In the genomic region with DNA sequence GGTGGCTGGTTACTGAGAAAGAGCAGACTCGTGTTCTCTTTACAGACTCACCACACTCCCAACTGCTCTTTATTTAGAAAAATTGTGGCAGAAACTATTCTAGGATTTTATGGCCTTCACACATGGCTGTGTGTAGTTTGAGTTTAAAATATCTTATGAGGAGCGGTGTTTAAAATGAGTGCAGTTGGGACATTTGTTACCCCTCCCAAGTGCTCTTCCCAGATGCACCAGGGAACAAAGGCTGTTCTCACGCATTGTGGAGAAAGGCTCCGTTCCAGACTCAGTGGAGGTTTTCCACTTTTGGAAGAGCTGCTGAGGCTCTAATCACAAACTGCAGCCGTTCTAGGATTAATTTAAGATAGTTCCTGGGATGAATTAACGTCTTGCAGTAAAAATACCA, we compare ENCODE assay signal across 18 mouse cellular contexts. TPM values are rescaled to one million over a fixed set of nuclear protein-coding genes. Genes with fewer than 3 reads are reported as not detected.
DNase-seq lines count a peak whose midpoint lies in the region; ATAC-seq and TF ChIP-seq lines count a peak whose summit lies in the region.
"Had no signal": no experiment of that assay in that cellular context is flagged by ENCODE, and none has a peak within 500 bp of the region (broad histone marks: within the 10 kb centered on the region; RNA-seq: fewer than 3 reads in every experiment).

No protein-coding gene starts in this region.

- intact Hi-C loops in heart, adult 2 months (cut with DNase I): loop anchor here (5.0 to 10.0 kb wide), 3 partner anchors 35 to 267 kb away; partner anchors contain the start of genes Kcns1, Matn4 and Rbpjl
- intact Hi-C loops in left cerebral cortex, adult 2 months (cut with DNase I): loop anchor here (2.0 kb wide), 2 partner anchors 33 to 269 kb away; partner anchors contain the start of gene Kcns1
- intact Hi-C loops in left cerebral cortex, postnatal 10 days (cut with DNase I): loop anchor here (5.0 kb wide), 2 partner anchors 35 to 270 kb away; partner anchors contain the start of genes Kcns1 and Matn4

- no peak for ATAC-seq in embryonic facial prominence, embryonic 15.5 days (ENCODE audit: insufficient number of reproducible peaks, low FRiP score, low TSS enrichment, low read depth)
- ATAC-seq in limb, embryonic 15.5 days (ENCODE audit: insufficient number of reproducible peaks, low FRiP score, low TSS enrichment, low read depth): peak; percentile 35; the same call in 1 of the 2 replicates
- ATAC-seq: activated CD4-positive, CD25-positive, alpha-beta regulatory T cell, adult 4 months had no signal

- no peak for TF ChIP-seq POLR2A in heart, adult 2 months (IDR thresholded peaks at IDR 0.05; ENCODE audit: insufficient read depth, low read depth, low read length)
- no peak for TF ChIP-seq POLR2A in cerebellum, adult 2 months (IDR thresholded peaks at IDR 0.05; ENCODE audit: borderline replicate concordance, insufficient read depth, low read length)

- no peaks in the 10 kb centered on the region for H3K36me3 ChIP-seq in heart, embryonic 10.5 days
- no peaks in the 10 kb centered on the region for H3K36me3 ChIP-seq in heart, adult 2 months (ENCODE audit: control insufficient read depth, insufficient read depth, low read length)
- H3K36me3 ChIP-seq in embryonic facial prominence, embryonic 15.5 days: no peaks in the 10 kb centered on the region
- no peaks in the 10 kb centered on the region for H3K36me3 ChIP-seq in limb, embryonic 15.5 days

- no peaks in the 10 kb centered on the region for H3K79me2 ChIP-seq in heart, adult 2 months (replicated peaks; ENCODE audit: control insufficient read depth, insufficient read depth, low read length)

- H3K4me1 ChIP-seq in heart, embryonic 10.5 days: peaks cover 59% of the 10 kb centered on the region
- peaks cover 2% of the 10 kb centered on the region for H3K4me1 ChIP-seq in heart, adult 2 months (ENCODE audit: control insufficient read depth, insufficient read depth, low read length)
- peaks cover 35% of the 10 kb centered on the region for H3K4me1 ChIP-seq in embryonic facial prominence, embryonic 15.5 days
- H3K4me1 ChIP-seq in limb, embryonic 15.5 days: peaks cover 47% of the 10 kb centered on the region
- peaks cover 10% of the 10 kb centered on the region for H3K4me1 ChIP-seq in cerebellum, adult 2 months (ENCODE audit: control insufficient read depth, insufficient read depth, low read length)

- TF ChIP-seq EP300 in heart, adult 2 months (IDR thresholded peaks at IDR 0.05; ENCODE audit: insufficient read depth, low read depth, low read length): no peak

- H3K9ac ChIP-seq in heart, adult 2 months (ENCODE audit: low read depth, low read length): no peak overlapping the region
- H3K9ac ChIP-seq in embryonic facial prominence, embryonic 15.5 days: no peak overlapping the region
- H3K9ac ChIP-seq in limb, embryonic 15.5 days: no peak overlapping the region

- no peaks in the 10 kb centered on the region for H3K9me3 ChIP-seq in heart, embryonic 10.5 days
- H3K9me3 ChIP-seq in embryonic facial prominence, embryonic 15.5 days (replicated peaks): no peaks in the 10 kb centered on the region
- H3K9me3 ChIP-seq in limb, embryonic 15.5 days: no peaks in the 10 kb centered on the region

- no peak overlapping the region for H3K4me3 ChIP-seq in heart, embryonic 10.5 days
- H3K4me3 ChIP-seq in heart, adult 2 months: no peak overlapping the region
- no peak overlapping the region for H3K4me3 ChIP-seq in left cerebral cortex, adult 2 months
- H3K4me3 ChIP-seq in embryonic facial prominence, embryonic 15.5 days (replicated peaks): no peak overlapping the region
- no peak overlapping the region for H3K4me3 ChIP-seq in limb, embryonic 15.5 days
- no peak overlapping the region for H3K4me3 ChIP-seq in cerebellum, adult 2 months (replicated peaks; ENCODE audit: insufficient read depth, low read depth, low read length)

- peak overlapping the region; percentile 37 for H3K27ac ChIP-seq in heart, embryonic 10.5 days
- H3K27ac ChIP-seq in heart, adult 2 months: no peak overlapping the region
- peak overlapping the region; percentile 70 for H3K27ac ChIP-seq in left cerebral cortex, adult 2 months
- H3K27ac ChIP-seq in embryonic facial prominence, embryonic 15.5 days (replicated peaks): peak overlapping the region; percentile 52
- peak overlapping the region; percentile 87 for H3K27ac ChIP-seq in limb, embryonic 15.5 days
- no peak overlapping the region for H3K27ac ChIP-seq in cerebellum, adult 2 months (ENCODE audit: insufficient read depth, low read length)

- TF ChIP-seq CTCF in heart, adult 2 months (IDR thresholded peaks at IDR 0.05): no peak
- TF ChIP-seq CTCF in left cerebral cortex, adult 2 months (IDR thresholded peaks at IDR 0.05): no peak
- TF ChIP-seq CTCF in cerebellum, adult 2 months (IDR thresholded peaks at IDR 0.05; ENCODE audit: borderline replicate concordance, insufficient read depth, low read depth, low read length): no peak

- WGBS in heart, embryonic 10.5 days: 65% methylated on average over 6 of the region's 6 CpGs
- 41% methylated on average over 6 of the region's 6 CpGs for WGBS in heart, adult 2 months
- WGBS in embryonic facial prominence, embryonic 15.5 days: 48% methylated on average over 6 of the region's 6 CpGs
- whole genome bisulfite sequencing in limb, embryonic 15.5 days: 26% methylated on average over 6 of the region's 6 CpGs
- 63% methylated on average over 6 of the region's 6 CpGs for WGBS in cerebellum, adult 2 months

- no peak for DNase-seq in heart, embryonic 10.5 days (ENCODE audit: low spot score)
- no peak for DNase-seq in heart, adult 2 months
- DNase-seq in left cerebral cortex, adult 2 months (ENCODE audit: extremely low spot score in 1 of 2, low spot score in 2 of 2): peak in 1 of 2 experiments; percentile 32
- DNase-seq in left cerebral cortex, postnatal 10 days (ENCODE audit: extremely low spot score in 1 of 2, low spot score in 2 of 2): no peak
- no peak for DNase-seq in cerebellum, adult 2 months
- DNase-seq in lung, postnatal 36 days: no peak
- DNase-seq: gastrocnemius, postnatal 14 days; kidney, adult 9 months; lung, adult 18-20 months; retina, postnatal 1 day had no signal

- no peaks in the 10 kb centered on the region for H3K27me3 ChIP-seq in heart, embryonic 10.5 days (ENCODE audit: insufficient read depth, poor library complexity, severe bottlenecking)
- no peaks in the 10 kb centered on the region for H3K27me3 ChIP-seq in heart, adult 2 months (ENCODE audit: control insufficient read depth, insufficient read depth, low read length)
- H3K27me3 ChIP-seq in embryonic facial prominence, embryonic 15.5 days: no peaks in the 10 kb centered on the region
- H3K27me3 ChIP-seq in limb, embryonic 15.5 days: no peaks in the 10 kb centered on the region
- H3K27me3 ChIP-seq in cerebellum, adult 2 months (ENCODE audit: control insufficient read depth, insufficient read depth, low read length): no peaks in the 10 kb centered on the region

- H3K4me2 ChIP-seq in embryonic facial prominence, embryonic 15.5 days (replicated peaks): no peak overlapping the region
- no peak overlapping the region for H3K4me2 ChIP-seq in limb, embryonic 15.5 days

RNA-seq across cellular contexts. Expression of gene Kcns1, which starts 33.2 kb away (rescaled TPM):
- not detected in 2 replicates for polyA plus RNA-seq in heart, embryonic 10.5 days (2016; fragmentation: Nextera tagmentation; extraction: Ambion mirVana)
- not detected for total RNA-seq in heart, adult 2 months (2021)
- polyA plus RNA-seq in heart, adult 2 months (2012; rRNA removed): 0.12 and 0.18 TPM in 2 replicates
- 10 to 100 TPM; 20.3 to 20.7 TPM for total RNA-seq in left cerebral cortex, adult 2 months (2021)
- total RNA-seq in left cerebral cortex, postnatal 10 days (2021): 10 to 100 TPM; 10.6 to 11.1 TPM
- polyA plus RNA-seq in embryonic facial prominence, embryonic 15.5 days (2015; fragmentation: Nextera tagmentation; extraction: Ambion mirVana): 0.49 and 0.96 TPM in 2 replicates
- 2.0 and 3.6 TPM in 2 replicates for polyA plus RNA-seq in limb, embryonic 15.5 days (2015; fragmentation: Nextera tagmentation; extraction: Ambion mirVana)
- 2.3 TPM in 2 replicates for polyA plus RNA-seq in cerebellum, adult 2 months (2012; rRNA removed)
- total RNA-seq: megakaryocyte, adult 5-6 weeks had no signal
- polyA plus RNA-seq: C2C12 had no signal

RNA-seq across cellular contexts. Expression of gene Wfdc5, which starts 44.8 kb away (rescaled TPM):
- not detected in 2 replicates for polyA plus RNA-seq in heart, embryonic 10.5 days (2016; fragmentation: Nextera tagmentation; extraction: Ambion mirVana)
- total RNA-seq in heart, adult 2 months (2021): not detected
- not detected in 2 replicates for polyA plus RNA-seq in heart, adult 2 months (2012; rRNA removed)
- not detected for total RNA-seq in left cerebral cortex, adult 2 months (2021)
- total RNA-seq in left cerebral cortex, postnatal 10 days (2021): not detected
- 6.1 and 6.6 TPM in 2 replicates for polyA plus RNA-seq in embryonic facial prominence, embryonic 15.5 days (2015; fragmentation: Nextera tagmentation; extraction: Ambion mirVana)
- polyA plus RNA-seq in limb, embryonic 15.5 days (2015; fragmentation: Nextera tagmentation; extraction: Ambion mirVana): 9.1 and 10.3 TPM in 2 replicates
- polyA plus RNA-seq in cerebellum, adult 2 months (2012; rRNA removed): not detected in 2 replicates
- total RNA-seq: hematopoietic stem cell, adult 5-6 weeks; layer of hippocampus, postnatal 36 days; megakaryocyte, adult 5-6 weeks had no signal
- polyA plus RNA-seq: activated CD4-positive, CD25-positive, alpha-beta regulatory T cell, adult 4 months; brain, embryonic 14.5 days; C2C12 had no signal

RNA-seq across cellular contexts. Expression of gene Wfdc12, which starts 52.7 kb away (rescaled TPM):
- polyA plus RNA-seq in heart, embryonic 10.5 days (2016; fragmentation: Nextera tagmentation; extraction: Ambion mirVana): not detected in 2 replicates
- total RNA-seq in heart, adult 2 months (2021): not detected
- polyA plus RNA-seq in heart, adult 2 months (2012; rRNA removed): not detected in 2 replicates
- total RNA-seq in left cerebral cortex, adult 2 months (2021): not detected
- not detected for total RNA-seq in left cerebral cortex, postnatal 10 days (2021)
- polyA plus RNA-seq in embryonic facial prominence, embryonic 15.5 days (2015; fragmentation: Nextera tagmentation; extraction: Ambion mirVana): 0.22 TPM in 1 of 2 replicates, not detected in the other
- polyA plus RNA-seq in limb, embryonic 15.5 days (2015; fragmentation: Nextera tagmentation; extraction: Ambion mirVana): 0.40 TPM in 1 of 2 replicates, not detected in the other
- polyA plus RNA-seq in cerebellum, adult 2 months (2012; rRNA removed): 0.15 TPM in 1 of 2 replicates, not detected in the other
- total RNA-seq: gastrocnemius, postnatal 14 days; hematopoietic stem cell, adult 5-6 weeks; layer of hippocampus, postnatal 36 days; megakaryocyte, adult 5-6 weeks had no signal
- polyA plus RNA-seq: activated CD4-positive, CD25-positive, alpha-beta regulatory T cell, adult 4 months; brain, embryonic 14.5 days; C2C12 had no signal

Comparison
In these comparisons a context has a peak if more than half of its experiments do, and no peak if none do; other contexts are left out.
1. H3K27ac ChIP-seq: peak in heart, embryonic 10.5 days (single experiment), left cerebral cortex, adult 2 months (single experiment), embryonic facial prominence, embryonic 15.5 days (single experiment) and limb, embryonic 15.5 days (single experiment); none in heart, adult 2 months (single experiment) and cerebellum, adult 2 months (single experiment).